Mouse (Mus musculus) MEL (cell line): Measurements from ENCODE around the gene Epb41l4b. TPM values are rescaled to one million over a fixed set of nuclear protein-coding genes. Genes with fewer than 3 reads are reported as not detected.

Source experiments
- DNase-seq: peaks from one replicate; pipeline ENCODE4 v3.0.0; 2011; ENCODE audit warnings: low read depth, low spot score
- H3K27ac ChIP-seq: 2 replicates; pipeline ENCODE4 v1.5.1; 2012; ENCODE audit warnings: low read depth, mild to moderate bottlenecking, control low read depth, low read length, moderate library complexity; ENCODE audit not compliant: control insufficient read depth
- H3K27me3 ChIP-seq, 2 experiments: fragments of 150-350 bp in 1 of 2; sonication (generic) in 1 of 2; 2 replicates each; pipeline ENCODE4 v1.6.1; 2012; ENCODE audit warnings: low read length in 2 of 2, mild to moderate bottlenecking in 2 of 2, improper control_type of control experiment in 1 of 2, moderate library complexity in 1 of 2; ENCODE audit not compliant: insufficient read depth in 2 of 2, control insufficient read depth in 1 of 2
- H3K36me3 ChIP-seq, 2 experiments: 2 replicates each; pipeline ENCODE4 v1.6.1; 2012 to 2014; ENCODE audit warnings: low read length in 2 of 2, improper control_type of control experiment in 1 of 2, inconsistent platforms in 1 of 2, mild to moderate bottlenecking in 1 of 2; ENCODE audit not compliant: insufficient read depth in 2 of 2, control insufficient read depth in 1 of 2
- H3K4me1 ChIP-seq, 2 experiments: fragments of 150-350 bp in 1 of 2; sonication (generic) in 1 of 2; 2 replicates each; pipeline ENCODE4 v1.6.1; 2012; ENCODE audit warnings: low read length in 2 of 2, improper control_type of control experiment in 1 of 2, mild to moderate bottlenecking in 1 of 2; ENCODE audit not compliant: insufficient read depth in 2 of 2, control insufficient read depth in 1 of 2
- H3K4me3 ChIP-seq, 2 experiments: fragments of 150-350 bp in 1 of 2; sonication (generic) in 1 of 2; 2 replicates each; pipeline ENCODE4 v1.5.1; 2012; ENCODE audit warnings: low read depth in 2 of 2, low read length in 2 of 2, mild to moderate bottlenecking in 2 of 2, moderate library complexity in 2 of 2, control low read depth in 1 of 2, improper control_type of control experiment in 1 of 2; ENCODE audit not compliant: control insufficient read depth in 1 of 2, insufficient read depth in 1 of 2
- H3K79me2 ChIP-seq: 2 replicates; pipeline ENCODE4 v1.6.1; 2012; ENCODE audit warnings: mild to moderate bottlenecking, low read length, moderate library complexity; ENCODE audit not compliant: control insufficient read depth, poor library complexity, insufficient read depth
- H3K9ac ChIP-seq: 2 replicates; pipeline ENCODE4 v1.6.1; 2012; ENCODE audit warnings: low read depth, mild to moderate bottlenecking, control low read depth, low read length, moderate library complexity; ENCODE audit not compliant: control insufficient read depth, poor library complexity, severe bottlenecking
- H3K9me3 ChIP-seq: fragments of 150-350 bp; sonication (generic); replicated peaks from 2 replicates; pipeline ENCODE4 v1.6.1; 2012; ENCODE audit warnings: mild to moderate bottlenecking, low read length, improper control_type of control experiment, moderate library complexity; ENCODE audit not compliant: insufficient read depth
- BHLHE40 ChIP-seq: IDR thresholded peaks from 2 replicates; pipeline ENCODE4 v1.6.1; 2012; ENCODE audit warnings: low read depth, mild to moderate bottlenecking, inconsistent platforms, low read length, improper control_type of control experiment, borderline replicate concordance
- CHD1 ChIP-seq: IDR thresholded peaks from 2 replicates; pipeline ENCODE4 v1.6.1; 2012; ENCODE audit warnings: low read depth, mild to moderate bottlenecking, inconsistent platforms, low read length, improper control_type of control experiment
- E2F4 ChIP-seq: IDR thresholded peaks from 2 replicates; pipeline ENCODE4 v1.6.1; 2011; ENCODE audit warnings: low read depth, low read length, improper control_type of control experiment, borderline replicate concordance
- JUND ChIP-seq: IDR thresholded peaks from 2 replicates; pipeline ENCODE4 v1.6.1; 2011; ENCODE audit warnings: low read depth, mild to moderate bottlenecking, improper control_type of control experiment, low read length
- MAFK ChIP-seq: IDR thresholded peaks from 2 replicates; pipeline ENCODE4 v1.6.1; 2011; ENCODE audit warnings: low read depth, mild to moderate bottlenecking, low read length, improper control_type of control experiment, borderline replicate concordance
- MAZ ChIP-seq: IDR thresholded peaks from 2 replicates; pipeline ENCODE4 v1.6.1; 2012; ENCODE audit warnings: low read depth, mild to moderate bottlenecking, inconsistent platforms, low read length, improper control_type of control experiment
- NELFE ChIP-seq: IDR thresholded peaks from 2 replicates; pipeline ENCODE4 v1.6.1; 2011; ENCODE audit warnings: low read depth, low read length, improper control_type of control experiment
- NRF1 ChIP-seq: IDR thresholded peaks from 2 replicates; pipeline ENCODE4 v1.6.1; 2014; ENCODE audit warnings: low read depth, mild to moderate bottlenecking, inconsistent platforms, low read length, improper control_type of control experiment, moderate library complexity; ENCODE audit not compliant: poor library complexity, insufficient read depth, severe bottlenecking
- POLR2A ChIP-seq, 2 experiments: IDR thresholded peaks; 2 replicates each; pipeline ENCODE4 v1.6.1; 2011 to 2012; ENCODE audit warnings: low read length in 2 of 2, mild to moderate bottlenecking in 2 of 2, control low read depth in 1 of 2, improper control_type of control experiment in 1 of 2, low read depth in 1 of 2, moderate library complexity in 1 of 2; ENCODE audit not compliant: control insufficient read depth in 1 of 2, insufficient read depth in 1 of 2, poor library complexity in 1 of 2
- POLR2AphosphoS2 ChIP-seq: IDR thresholded peaks from 2 replicates; pipeline ENCODE4 v1.6.1; 2011; ENCODE audit warnings: low read length, improper control_type of control experiment
- RAD21 ChIP-seq: IDR thresholded peaks from 2 replicates; pipeline ENCODE4 v1.6.1; 2011; ENCODE audit warnings: mild to moderate bottlenecking, low read depth, low read length, improper control_type of control experiment
- RCOR1 ChIP-seq: IDR thresholded peaks from 2 replicates; pipeline ENCODE4 v1.6.1; 2012; ENCODE audit warnings: low read depth, mild to moderate bottlenecking, inconsistent platforms, low read length, improper control_type of control experiment
- SIN3A ChIP-seq: IDR thresholded peaks from 2 replicates; pipeline ENCODE4 v1.6.1; 2012; ENCODE audit warnings: low read length, improper control_type of control experiment, inconsistent platforms
- TBP ChIP-seq: IDR thresholded peaks from 2 replicates; pipeline ENCODE4 v1.8.0; 2011; ENCODE audit warnings: low read depth, low read length, improper control_type of control experiment
- USF1 ChIP-seq: IDR thresholded peaks from 2 replicates; pipeline ENCODE4 v1.6.1; 2014; ENCODE audit warnings: low read depth, mild to moderate bottlenecking, inconsistent platforms, low read length, improper control_type of control experiment, moderate library complexity
- USF2 ChIP-seq, 2 experiments: IDR thresholded peaks; 2 replicates each; pipeline ENCODE4 v1.6.1; 2011 to 2012; ENCODE audit warnings: improper control_type of control experiment in 2 of 2, low read length in 2 of 2, borderline replicate concordance in 1 of 2, inconsistent platforms in 1 of 2, low read depth in 1 of 2, mild to moderate bottlenecking in 1 of 2; ENCODE audit not compliant: insufficient read depth in 1 of 2
- ZC3H11A ChIP-seq: IDR thresholded peaks from 2 replicates; pipeline ENCODE4 v1.6.1; 2012; ENCODE audit warnings: low read depth, mild to moderate bottlenecking, inconsistent platforms, low read length, improper control_type of control experiment
- ZMIZ1 ChIP-seq: IDR thresholded peaks from 2 replicates; pipeline ENCODE4 v1.6.1; 2012; ENCODE audit warnings: low read depth, mild to moderate bottlenecking, inconsistent platforms, low read length, improper control_type of control experiment, moderate library complexity
- polyA plus RNA-seq, 2 experiments: library from polyadenylated mRNA; stranded (reverse) in 1 of 2; unstranded in 1 of 2; fragments of >175 nt in 1 of 2; fragments of >200 nt in 1 of 2; gene quantifications; 2 replicates each; pipeline versions ENCODE4 v1.2.1 to v1.2.4; 2012; ENCODE audit warnings: low replicate concordance in 2 of 2, low read depth in 1 of 2; ENCODE audit not compliant: insufficient read length in 2 of 2, insufficient read depth in 1 of 2, missing spikeins in 1 of 2
- total RNA-seq: library from RNA; depleted of rRNA; stranded (reverse); fragments of 300-350 nt; gene quantifications from 2 replicates; pipeline ENCODE4 v1.2.3, GENCODE M21; 2012

The Epb41l4b gene
- total and polyA plus RNA-seq, 3 experiments: not detected

- Histone ChIP-seq H3K9me3 (no peaks in the 10 kb centered on the region), H3K27ac (no peak overlapping the region), H3K36me3 (no peaks in the 10 kb centered on the region), H3K9ac (no peak overlapping the region), H3K79me2 (no peaks in the 10 kb centered on the region), H3K27me3 (no peaks in the 10 kb centered on the region; a peak in 1 of 4 replicates), H3K4me1 (no peaks in the 10 kb centered on the region), H3K4me3 (no peak overlapping the region)
- DNase-seq: no peak
- TF ChIP-seq JUND (no peak), POLR2AphosphoS2 (no peak), E2F4 (no peak), NRF1 (no peak), POLR2A (IDR thresholded peaks at IDR 0.05; ENCODE audit: control insufficient read depth in 1 of 2, insufficient read depth in 1 of 2, low read depth in 1 of 2, low read length in 2 of 2, poor library complexity in 1 of 2) (no peak), USF1 (no peak), TBP (no peak), RCOR1 (no peak), RAD21 (no peak), USF2 (IDR thresholded peaks at IDR 0.05; ENCODE audit: borderline replicate concordance in 1 of 2, insufficient read depth in 1 of 2, low read depth in 1 of 2, low read length in 2 of 2) (no peak)
Observed at GRCm38 (mm10) chr4:57129718-57130515, 13.3 kb downstream of the Epb41l4b start.

GRCm38 (mm10) chr4:57123003-57123402 lies 20.2 kb downstream of the Epb41l4b start:
- Histone ChIP-seq H3K4me1 (0 out of 4 replicates have a peak, but pooled peaks cover 0 to 2% of the 10 kb centered on the region in 2 experiments), H3K9ac (no peak overlapping the region), H3K27me3 (no peaks in the 10 kb centered on the region), H3K9me3 (no peaks in the 10 kb centered on the region), H3K4me3 (no peak overlapping the region), H3K79me2 (no peaks in the 10 kb centered on the region), H3K36me3 (no peaks in the 10 kb centered on the region), H3K27ac (no peak overlapping the region)
- DNase-seq: no peak
- no peak for TF ChIP-seq E2F4
- TF ChIP-seq NELFE: no peak
- TF ChIP-seq POLR2A (IDR thresholded peaks at IDR 0.05; ENCODE audit: control insufficient read depth in 1 of 2, insufficient read depth in 1 of 2, low read depth in 1 of 2, low read length in 2 of 2, poor library complexity in 1 of 2): no peak
- TF ChIP-seq ZMIZ1: no peak
- TF ChIP-seq MAZ: no peak
- TF ChIP-seq BHLHE40: no peak
- no peak for TF ChIP-seq CHD1
- no peak for TF ChIP-seq ZC3H11A
- no peak for TF ChIP-seq MAFK
- TF ChIP-seq SIN3A: no peak
- TF ChIP-seq, all 39 proteins: peak for 0
